Mouse (Mus musculus): ENCODE data around the gene Ccdc154.
"Not testable (repeated sequence)": the region's sequence is repeated elsewhere in the genome, so short reads cannot be mapped to it uniquely, and the experiment has no call there.

Ccdc154 gene

DNA sequence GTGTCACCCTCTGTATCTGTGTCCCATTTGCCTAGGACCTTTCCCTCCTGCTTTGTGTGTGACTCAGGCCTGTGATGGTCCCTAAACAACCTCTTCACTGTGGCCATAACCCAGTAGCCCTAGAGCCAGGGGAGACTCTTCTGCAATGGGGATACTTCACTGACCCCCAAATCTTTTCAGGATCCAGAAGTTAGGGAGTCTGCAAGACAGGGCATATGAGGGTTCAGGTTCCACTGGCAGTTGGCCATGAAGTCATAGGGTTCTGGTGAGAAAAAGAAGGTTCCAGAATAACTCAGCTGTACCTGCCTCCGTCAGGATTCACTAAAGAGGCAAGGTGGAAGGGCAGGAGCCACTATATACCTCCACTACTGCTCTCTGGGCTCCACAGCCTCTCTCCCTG, at the start of gene Ccdc154:
Ccdc154 (plus strand) TSS at position 301 of the 400 bp plus-strand sequence.
- no peak for DNase-seq

DNA sequence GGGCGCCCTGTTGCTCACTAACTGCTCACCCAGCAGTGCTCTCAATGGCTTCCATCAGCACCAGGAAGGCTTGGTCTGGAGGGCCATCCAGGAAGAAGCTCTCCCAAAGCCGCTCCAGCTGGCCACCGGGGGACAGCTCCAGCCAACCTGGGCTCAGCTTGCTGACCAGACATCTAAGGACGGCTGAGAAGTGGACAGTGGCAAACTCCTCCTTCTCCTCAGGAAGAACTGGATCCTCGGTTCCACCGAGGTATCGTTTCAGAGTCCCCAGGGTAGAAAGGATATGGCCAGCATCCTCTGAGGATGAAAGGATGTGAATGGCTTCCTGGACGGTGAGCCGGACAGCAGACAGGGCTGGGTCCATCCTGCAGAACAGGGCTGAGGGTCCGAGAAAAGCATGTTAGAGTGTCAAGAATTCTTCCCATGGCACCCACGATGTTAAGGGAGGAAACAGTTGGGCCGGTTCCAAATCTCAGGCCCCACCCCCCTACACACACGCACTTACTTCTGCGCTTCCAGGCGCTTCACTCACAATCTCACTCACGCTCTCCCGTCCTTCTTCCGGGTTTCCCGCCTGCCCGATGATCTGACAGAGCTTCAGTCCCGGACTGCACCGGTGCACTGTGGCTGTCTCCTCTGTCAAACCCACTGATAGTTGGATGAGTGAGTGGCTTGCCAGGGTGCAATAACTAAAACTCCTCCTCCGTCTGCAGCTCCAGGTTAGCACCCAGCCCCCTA, 47.2 kb upstream of the Ccdc154 start:
- peak; percentile 38 for DNase-seq

- peak; percentile 89 for DNase-seq
These were observed 46.4 kb upstream of the Ccdc154 start, which contains the start of gene Telo2 for GRCm38 (mm10) chr17:25115664-25116432. Telo2 (minus strand) TSS chr17:25115967.

DNA sequence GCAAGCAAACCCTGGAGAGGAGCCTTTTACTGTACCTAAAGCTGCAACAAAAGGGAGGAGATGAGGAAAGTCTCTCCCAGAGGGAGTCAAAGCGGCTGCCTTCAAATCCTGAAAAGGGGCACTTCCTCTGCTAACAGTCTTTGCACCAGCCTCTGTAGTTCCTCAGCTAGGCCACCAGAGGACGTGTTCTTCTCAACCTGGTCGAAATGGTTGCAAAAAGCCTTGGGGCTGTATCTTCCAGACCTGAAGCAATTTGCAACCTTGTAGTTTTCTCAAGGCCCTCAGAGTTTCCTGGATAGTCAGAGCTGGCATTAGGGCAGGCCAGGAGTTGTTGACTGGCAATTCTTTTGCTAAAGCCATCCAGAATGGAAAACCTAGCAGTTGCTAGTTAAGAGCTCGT, 45.0 kb upstream of the Ccdc154 start:
- DNase-seq = no peak

DNA sequence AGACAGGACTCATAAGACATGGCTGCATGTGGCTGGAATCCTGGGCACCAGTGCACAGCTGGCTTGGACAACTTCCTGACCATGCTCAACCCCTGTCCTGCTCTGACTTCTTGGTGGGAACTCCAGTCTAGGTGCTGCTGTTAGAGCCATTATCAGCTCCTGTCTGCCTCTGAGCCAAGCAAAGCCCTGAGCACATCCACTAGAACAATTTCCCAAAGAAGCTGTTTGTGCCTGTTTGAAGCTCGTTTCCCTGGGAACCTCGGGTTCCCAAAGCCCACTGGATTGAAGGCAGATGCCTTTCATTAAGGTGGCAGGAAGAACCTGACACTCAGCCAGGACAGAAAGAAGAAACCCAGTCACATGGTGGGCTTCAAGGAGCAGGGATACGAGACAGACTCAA, 41.9 kb upstream of the Ccdc154 start, which contains the start of gene Ptx4:
Ptx4 (plus strand) TSS at position 355 of the 400 bp plus-strand sequence.
- no peak for DNase-seq

GRCm38 (mm10) chr17:25123979-25124378, 38.3 kb upstream of the Ccdc154 start:
- DNase-seq = no peak

- DNase-seq = not testable (repeated sequence)
These were observed 36.7 kb upstream of the Ccdc154 start for GRCm38 (mm10) chr17:25125442-25126060.

DNA sequence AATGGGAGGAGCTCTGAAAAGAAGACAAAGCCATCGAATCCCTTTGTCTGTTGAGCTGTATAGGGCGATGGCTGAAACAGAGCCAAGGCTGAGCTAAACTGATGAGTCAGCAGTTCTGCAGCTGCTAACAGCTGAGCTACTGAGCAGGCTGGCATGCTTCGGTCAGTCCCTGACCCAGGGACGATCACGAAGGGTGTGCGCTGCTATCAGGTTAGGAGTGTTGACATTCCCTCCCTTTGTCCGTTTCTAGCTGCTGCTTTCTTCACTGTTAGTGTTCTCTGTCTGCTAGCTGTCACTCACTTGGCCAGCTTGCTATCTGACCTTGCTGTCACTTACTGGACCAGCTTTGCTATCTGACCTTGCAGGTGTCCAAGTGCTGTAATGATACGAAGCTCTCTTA, 35.2 kb upstream of the Ccdc154 start:
- no peak for DNase-seq

DNA sequence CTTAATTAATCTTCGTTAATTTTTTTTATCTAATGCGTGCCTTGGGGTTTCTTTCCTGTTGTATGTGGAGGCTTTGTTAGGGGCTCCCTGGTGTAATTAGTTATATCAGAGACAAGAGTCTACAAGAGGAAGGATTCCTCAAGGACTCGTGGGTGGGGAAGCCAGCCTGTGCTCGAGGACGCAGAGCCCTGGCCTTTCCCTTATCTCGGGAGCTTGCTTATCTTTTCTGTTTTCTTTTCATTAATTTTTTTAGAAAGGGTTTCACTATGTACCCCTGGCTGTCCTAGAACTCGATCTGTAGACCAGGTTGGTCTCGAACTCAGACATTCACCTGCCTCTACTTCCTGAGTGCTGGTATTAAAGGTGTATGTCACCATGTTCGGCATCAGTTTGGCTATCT, 34.6 kb upstream of the Ccdc154 start:
- DNase-seq = no peak

DNA sequence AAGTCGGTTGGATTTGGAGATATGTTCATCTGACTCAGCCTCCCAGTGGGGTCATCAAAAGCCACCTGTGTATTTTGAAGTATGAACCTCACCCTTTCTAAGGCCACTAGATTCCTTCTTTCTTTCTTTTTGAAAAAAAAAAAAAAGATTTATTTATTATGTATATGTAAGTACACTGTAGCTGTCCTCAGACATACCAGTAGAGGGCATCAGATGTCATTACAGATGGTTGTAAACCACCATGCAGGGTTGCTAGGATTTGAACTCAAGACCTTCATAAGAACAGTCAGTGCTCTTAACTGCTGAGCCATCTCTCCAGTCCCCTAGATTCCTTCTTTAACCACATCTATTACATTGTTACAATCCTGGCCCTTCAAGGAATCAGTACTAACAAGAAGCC, 32.2 kb upstream of the Ccdc154 start:
- no peak for DNase-seq

DNA sequence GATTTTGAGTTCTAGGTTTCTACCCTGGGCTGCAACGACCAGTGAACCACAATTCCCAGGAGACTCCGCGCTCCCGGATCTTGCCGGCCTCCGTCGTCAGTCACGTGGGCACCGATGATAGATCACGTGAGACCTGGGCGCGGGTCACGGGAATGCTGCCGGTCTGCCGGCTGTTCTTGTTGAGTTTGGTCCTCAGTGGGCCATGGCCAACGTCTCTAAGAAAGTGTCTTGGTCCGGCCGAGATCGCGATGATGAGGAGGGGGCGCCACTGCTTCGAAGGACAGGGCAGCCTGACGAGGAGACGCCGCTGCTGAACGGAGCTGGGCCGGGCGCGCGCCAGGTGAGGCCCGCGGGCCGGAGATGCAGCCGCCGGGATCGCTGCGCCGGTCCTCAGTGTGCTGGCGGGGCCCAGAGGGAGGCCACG, 29.0 kb upstream of the Ccdc154 start, which contains the start of gene Clcn7:
Clcn7 (plus strand) TSS at position 117 of the 424 bp plus-strand sequence.
- DNase-seq = peak; percentile 92

GRCm38 (mm10) chr17:25135622-25136021, 26.6 kb upstream of the Ccdc154 start:
- DNase-seq = no peak

DNA sequence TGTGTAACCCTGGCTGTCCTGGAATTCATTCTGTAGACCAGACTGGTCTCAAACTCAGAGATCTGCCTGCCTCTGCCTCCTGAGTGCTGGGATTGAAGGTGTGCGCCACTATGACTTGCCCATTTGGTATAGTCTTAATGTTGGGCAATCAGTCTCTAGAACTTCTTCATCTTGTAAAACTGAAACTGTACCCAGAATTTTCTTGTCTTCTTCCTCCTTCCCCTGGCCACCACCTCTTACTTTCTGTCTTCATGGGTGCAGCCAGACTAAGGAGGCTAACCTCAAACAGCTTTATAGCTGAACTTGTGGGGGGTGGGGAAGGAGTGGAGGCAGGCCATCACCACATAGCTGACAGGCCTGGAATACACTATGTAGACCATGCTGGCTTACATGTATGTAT, 23.5 kb upstream of the Ccdc154 start:
- DNase-seq = no peak

- DNase-seq = no peak
These were observed 22.3 kb upstream of the Ccdc154 start for GRCm38 (mm10) chr17:25139960-25140359.

DNA sequence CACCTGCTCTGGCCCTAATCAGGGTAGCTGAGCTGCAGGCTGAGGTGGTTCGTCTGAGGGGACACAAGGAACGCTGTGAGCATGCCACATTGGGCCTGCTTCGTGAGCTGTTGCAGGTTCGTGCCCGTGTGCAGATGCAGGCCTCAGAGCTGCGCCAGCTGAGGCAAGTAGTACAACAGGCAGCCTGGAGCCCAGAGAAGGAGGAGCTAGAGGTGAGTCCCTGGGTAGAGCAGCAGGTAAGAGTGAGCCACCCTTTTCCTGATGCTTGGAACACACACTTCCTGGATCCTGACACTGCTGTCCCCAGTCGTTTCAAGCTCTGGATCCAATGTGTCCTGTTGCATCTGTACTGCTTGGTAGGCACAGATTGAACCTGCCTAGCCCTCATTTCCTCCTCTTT, 1.1 kb downstream of the Ccdc154 start:
- DNase-seq = no peak

DNA sequence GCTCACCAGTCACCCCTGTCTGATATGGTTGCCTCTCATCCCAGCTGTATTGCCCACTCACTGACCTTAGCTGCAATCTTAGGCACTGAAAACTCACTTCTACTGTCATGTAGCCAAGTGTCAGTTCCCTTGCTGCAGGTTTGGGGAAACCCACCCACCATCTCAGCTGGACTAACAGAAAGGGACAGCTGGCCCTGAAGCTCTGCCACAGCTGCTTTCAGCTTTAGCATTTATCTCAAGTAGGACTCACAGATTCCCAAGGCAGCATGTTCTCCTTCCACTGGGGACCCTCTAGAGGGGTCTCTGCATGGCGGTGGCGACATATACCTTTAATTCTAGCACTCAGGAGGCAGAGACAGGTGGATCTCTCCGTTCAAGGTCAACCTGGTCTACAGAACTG, 2.5 kb downstream of the Ccdc154 start:
- no peak for DNase-seq

DNA sequence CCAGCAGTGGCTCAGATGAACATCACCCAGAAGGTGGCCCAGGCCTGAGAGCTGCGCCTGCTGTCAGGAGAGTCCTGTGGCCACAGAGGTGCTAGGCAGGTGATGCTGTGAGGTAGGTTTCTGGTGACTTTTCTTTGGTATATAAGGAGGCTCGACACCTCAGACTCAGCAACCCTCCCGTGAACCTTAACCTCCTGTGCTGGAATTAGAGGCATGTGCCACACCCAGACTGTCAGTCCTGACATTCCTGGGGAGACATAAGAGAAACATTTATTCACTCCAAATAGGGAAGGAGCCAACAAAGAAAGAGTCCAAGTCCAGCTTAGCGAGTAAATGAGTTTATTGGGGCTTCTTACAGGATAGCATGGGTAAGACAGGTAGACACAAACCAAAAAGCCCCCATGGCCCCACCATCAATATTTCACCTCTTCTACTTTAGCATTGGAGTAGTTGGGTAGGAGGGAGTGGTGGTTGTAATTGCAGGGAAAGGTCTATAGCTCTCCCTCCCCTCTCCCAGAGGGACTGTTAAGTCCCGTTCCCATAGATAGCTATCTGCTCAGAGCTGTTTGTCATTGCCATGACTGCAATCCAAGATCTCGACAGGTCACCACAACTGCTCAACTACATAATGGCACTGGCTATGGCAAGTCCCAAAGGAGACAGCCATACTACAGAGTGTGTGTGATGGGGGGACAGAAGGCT, 3.9 kb downstream of the Ccdc154 start:
- no peak for DNase-seq

DNA sequence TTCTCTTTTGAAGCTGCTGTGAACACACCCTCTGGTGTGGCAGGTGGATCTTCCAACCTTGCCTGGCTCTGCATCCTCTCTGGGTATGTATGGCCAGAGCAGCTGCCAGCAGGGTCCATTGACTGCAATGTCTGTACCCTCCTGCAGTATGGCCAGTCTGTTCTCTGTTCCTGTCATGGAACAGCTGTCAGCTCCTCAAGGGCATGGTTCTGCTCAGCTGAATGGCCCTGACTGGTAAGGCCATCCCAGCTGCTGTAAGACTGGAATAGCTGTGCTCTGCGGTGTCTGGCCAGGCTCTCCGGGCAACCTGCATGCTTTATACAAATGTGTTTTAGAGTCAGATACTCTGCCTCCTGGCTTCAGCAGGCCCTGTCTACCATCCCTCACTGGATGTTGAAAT, 7.4 kb downstream of the Ccdc154 start:
- DNase-seq = no peak

GRCm38 (mm10) chr17:25172558-25172957, 10.3 kb downstream of the Ccdc154 start:
- no peak for DNase-seq

GRCm38 (mm10) chr17:25175411-25175810, 13.2 kb downstream of the Ccdc154 start, which contains the start of gene Gm38655:
Gm38655 (minus strand) TSS chr17:25175471.
- no peak for DNase-seq

DNA sequence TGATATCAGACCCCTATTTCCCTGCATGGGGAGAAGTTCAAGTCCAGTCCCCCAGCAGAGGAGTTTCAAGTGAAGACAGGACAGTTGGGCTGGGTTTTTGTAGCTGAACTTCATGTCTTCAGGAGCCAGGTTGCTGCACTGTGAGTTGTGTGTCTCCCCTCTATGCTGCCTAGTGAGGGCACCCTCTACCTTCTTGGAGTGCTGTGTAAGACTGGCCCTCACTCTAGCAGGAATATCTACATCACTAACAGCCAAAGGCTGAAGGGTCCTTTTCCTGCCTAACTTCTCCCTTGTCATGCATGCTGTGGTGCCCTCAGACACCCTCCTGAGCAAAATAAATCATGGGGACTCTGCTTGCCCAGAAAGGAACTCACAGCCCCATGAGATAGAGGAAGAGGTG, 21.0 kb downstream of the Ccdc154 start:
- no peak for DNase-seq

DNA sequence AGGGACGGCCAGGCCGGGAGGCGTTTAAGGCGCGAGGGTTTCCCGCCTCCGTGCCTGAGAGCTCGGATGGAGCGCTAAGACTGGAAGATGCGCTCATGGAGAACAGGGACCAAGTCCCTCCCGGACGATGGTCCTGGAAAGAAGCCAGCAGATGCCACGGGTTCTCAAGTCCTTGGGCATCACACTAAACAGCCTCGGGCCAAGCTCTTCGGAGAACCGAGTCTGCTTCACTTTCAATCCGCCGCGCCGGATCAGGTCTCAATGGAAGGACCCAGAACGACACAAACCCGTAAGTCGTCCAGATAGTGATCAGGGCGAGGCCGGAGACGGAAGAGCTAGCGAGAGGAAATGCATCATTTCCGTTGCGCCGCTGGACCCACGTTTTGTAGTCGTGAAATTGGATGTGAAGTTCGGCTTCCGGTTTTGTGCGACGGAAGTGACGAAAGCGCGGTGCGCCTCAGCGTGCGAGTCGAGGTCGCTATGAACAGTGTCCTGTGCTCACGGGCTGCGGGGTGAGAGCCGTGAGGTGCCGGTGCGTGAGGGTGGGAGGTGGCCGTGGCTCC, 21.9 kb downstream of the Ccdc154 start, which contains the start of gene BC003965:
BC003965 (plus strand) TSS at position 426 of the 563 bp plus-strand sequence.
- DNase-seq = peak; percentile 98

Data from right cerebral cortex, postnatal 4 days (tissue).